26 mouse cellular contexts compared by ENCODE assay signal in genomic region chr3:127862479-127862878, GRCm38 (mm10). TPM values are rescaled to one million over a fixed set of nuclear protein-coding genes. Genes with fewer than 3 reads are reported as not detected.
DNase-seq lines count a peak whose midpoint lies in the region; ATAC-seq and TF ChIP-seq lines count a peak whose summit lies in the region.
"Had no signal": no experiment of that assay in that cellular context is flagged by ENCODE, and none has a peak within 500 bp of the region (broad histone marks: within the 10 kb centered on the region; RNA-seq: fewer than 3 reads in every experiment).

No protein-coding gene starts in this region.

- H3K4me3 ChIP-seq in thymus, adult 2 months (ENCODE audit: control insufficient read depth, insufficient read depth, low read length): no peak overlapping the region
- H3K4me3 ChIP-seq: erythroblast, embryonic 14.5 days; heart, embryonic 10.5 days; heart, embryonic 15.5 days; hindbrain, embryonic 15.5 days; layer of hippocampus, adult 2 months; left cerebral cortex, adult 2 months; limb, embryonic 13.5 days; lung, embryonic 15.5 days; midbrain, embryonic 13.5 days; neural tube, embryonic 13.5 days had no signal

- WGBS in thymus, adult 2 months: 7% methylated on average over 4 of the region's 4 CpGs

- H3K27me3 ChIP-seq in thymus, adult 2 months (ENCODE audit: control insufficient read depth, insufficient read depth, low read length): no peaks in the 10 kb centered on the region
- H3K27me3 ChIP-seq: heart, embryonic 15.5 days; hindbrain, embryonic 15.5 days; limb, embryonic 13.5 days; lung, embryonic 15.5 days; midbrain, embryonic 13.5 days; neural tube, embryonic 13.5 days; Patski had no signal

- DNase-seq in thymus, adult 2 months: peak; percentile 33
- DNase-seq in thymus, adult 18-20 months: no peak
- DNase-seq in thymus, postnatal 36 days: peak; percentile 25 to 28
- DNase-seq in cerebellum, adult 18-20 months: no peak
- DNase-seq in ovary, adult 18-20 months (ENCODE audit: low spot score): no peak
- DNase-seq: adrenal gland, postnatal 14 days; cerebellum, adult 11 months; cerebellum, postnatal 10 days; forebrain, postnatal 0 days; heart, postnatal 4 days; kidney, adult 18-20 months; kidney, postnatal 36 days; lung, postnatal 36 days had no signal

- TF ChIP-seq CTCF in thymus, adult 2 months (IDR thresholded peaks at IDR 0.05; ENCODE audit: borderline replicate concordance, control insufficient read depth, extremely low read depth, insufficient read depth, low read length, poor library complexity): no peak

- peak overlapping the region; percentile 22; the same call in 1 of the 2 replicates for H3K27ac ChIP-seq in thymus, adult 2 months (ENCODE audit: control insufficient read depth, insufficient read depth, low read length)
- H3K27ac ChIP-seq: heart, embryonic 10.5 days; heart, embryonic 15.5 days; hindbrain, embryonic 15.5 days; layer of hippocampus, adult 2 months; left cerebral cortex, adult 2 months; limb, embryonic 13.5 days; lung, embryonic 15.5 days; midbrain, embryonic 13.5 days; neural tube, embryonic 13.5 days had no signal

- no peaks in the 10 kb centered on the region for H3K36me3 ChIP-seq in thymus, adult 2 months (ENCODE audit: control insufficient read depth, insufficient read depth, low read length)
- H3K36me3 ChIP-seq: heart, embryonic 10.5 days; heart, embryonic 15.5 days; hindbrain, embryonic 15.5 days; limb, embryonic 13.5 days; lung, embryonic 15.5 days; midbrain, embryonic 13.5 days; neural tube, embryonic 13.5 days had no signal

- H3K4me1 ChIP-seq in thymus, adult 2 months (replicated peaks; ENCODE audit: control insufficient read depth, insufficient read depth, low read length): peaks cover 21% of the 10 kb centered on the region
- H3K4me1 ChIP-seq: hindbrain, embryonic 15.5 days; limb, embryonic 13.5 days; midbrain, embryonic 13.5 days had no signal

- TF ChIP-seq POLR2A in thymus, adult 2 months (IDR thresholded peaks at IDR 0.05; ENCODE audit: control insufficient read depth, extremely low read depth, insufficient read depth, low read length, poor library complexity): no peak

- ATAC-seq in common myeloid progenitor, adult 5-6 weeks (replicated peaks; ENCODE audit: low read depth, poor library complexity, severe bottlenecking): peak; percentile 87
- ATAC-seq in megakaryocyte progenitor cell, adult 5-6 weeks (replicated peaks; ENCODE audit: poor library complexity): peak; percentile 65
- ATAC-seq: forebrain, postnatal 0 days; midbrain, embryonic 13.5 days; Patski had no signal

RNA-seq across cellular contexts. Expression of gene Ap1ar, which starts 25.2 kb away (rescaled TPM):
- polyA plus RNA-seq in thymus, adult 2 months (2012; rRNA removed): 25.2 and 30.5 TPM in 2 replicates
- 70.9 and 81.0 TPM in 2 replicates for total RNA-seq in common myeloid progenitor, adult 5-6 weeks (2017)
- total RNA-seq in megakaryocyte progenitor cell, adult 5-6 weeks (2015): 60.0 and 69.6 TPM in 2 replicates
- total RNA-seq in megakaryocyte progenitor cell, adult 5-6 weeks (2017): 56.3 and 71.7 TPM in 2 replicates

RNA-seq across cellular contexts. Expression of gene Fam241a, which starts 33.6 kb away (rescaled TPM):
- 4.8 and 5.7 TPM in 2 replicates for polyA plus RNA-seq in thymus, adult 2 months (2012; rRNA removed)
- total RNA-seq in common myeloid progenitor, adult 5-6 weeks (2017): 20.1 and 22.3 TPM in 2 replicates
- 34.4 and 38.7 TPM in 2 replicates for total RNA-seq in megakaryocyte progenitor cell, adult 5-6 weeks (2015)
- total RNA-seq in megakaryocyte progenitor cell, adult 5-6 weeks (2017): 21.0 and 27.7 TPM in 2 replicates

Comparison
In these comparisons a context has a peak if more than half of its experiments do, and no peak if none do; other contexts are left out.
1. DNase-seq: peak in thymus, adult 2 months (single experiment) and thymus, postnatal 36 days (2 of 2); none in thymus, adult 18-20 months (0 of 2), cerebellum, adult 18-20 months (0 of 2) and ovary, adult 18-20 months (single experiment).